Mouse (Mus musculus): ENCODE measurements around the gene Trappc10. TPM values are rescaled to one million over a fixed set of nuclear protein-coding genes. Genes with fewer than 3 reads are reported as not detected.

Trappc10 gene
- polyA plus RNA-seq, 1 experiment from 2014 or later, result 13.3 TPM

DNA sequence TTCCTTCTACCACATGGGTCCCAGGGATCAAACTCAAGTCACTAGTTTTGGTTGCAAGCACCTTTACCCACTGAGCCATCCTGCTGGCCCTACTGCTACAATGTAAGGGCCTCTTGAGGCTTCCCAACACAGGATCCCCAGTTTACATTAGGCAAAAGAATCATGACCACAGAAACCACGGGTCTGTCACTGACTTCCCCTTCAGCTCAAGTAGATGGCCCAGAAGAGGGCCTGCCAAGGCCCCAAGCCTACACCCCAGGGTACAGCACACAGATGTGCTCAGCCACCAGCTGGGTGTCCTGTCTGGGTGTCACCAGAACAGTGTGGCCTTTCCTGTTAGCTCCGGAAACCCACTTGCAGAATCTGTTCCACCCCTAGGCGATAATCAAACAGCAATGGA, 20.3 kb upstream of the Trappc10 start:
- Histone ChIP-seq H3K4me2 (no peak overlapping the region), H3K4me1 (replicated peaks; ENCODE audit: control insufficient read depth, insufficient read depth, low read length) (no peaks in the 10 kb centered on the region), H3K27ac (ENCODE audit: low read depth, low read length) (no peak overlapping the region), H3K27me3 (replicated peaks; ENCODE audit: control insufficient read depth, insufficient read depth, low read length) (no peaks in the 10 kb centered on the region; the same call in 1 of the 2 replicates), H3K9ac (ENCODE audit: low read depth, low read length) (no peak overlapping the region), H3K9me3 (ENCODE audit: control insufficient read depth, low read length) (no peaks in the 10 kb centered on the region), H3K36me3 (ENCODE audit: control insufficient read depth, insufficient read depth, low read length) (no peaks in the 10 kb centered on the region), H3K4me3 (ENCODE audit: low read depth, low read length) (no peak overlapping the region)
- ATAC-seq (replicated peaks; ENCODE audit: low FRiP score) (peak; percentile 54; the same call in 1 of the 2 replicates), DNase-seq (ENCODE audit: low spot score) (no peak)
- WGBS, result 32% methylated on average over 3 of the region's 3 CpGs

DNA sequence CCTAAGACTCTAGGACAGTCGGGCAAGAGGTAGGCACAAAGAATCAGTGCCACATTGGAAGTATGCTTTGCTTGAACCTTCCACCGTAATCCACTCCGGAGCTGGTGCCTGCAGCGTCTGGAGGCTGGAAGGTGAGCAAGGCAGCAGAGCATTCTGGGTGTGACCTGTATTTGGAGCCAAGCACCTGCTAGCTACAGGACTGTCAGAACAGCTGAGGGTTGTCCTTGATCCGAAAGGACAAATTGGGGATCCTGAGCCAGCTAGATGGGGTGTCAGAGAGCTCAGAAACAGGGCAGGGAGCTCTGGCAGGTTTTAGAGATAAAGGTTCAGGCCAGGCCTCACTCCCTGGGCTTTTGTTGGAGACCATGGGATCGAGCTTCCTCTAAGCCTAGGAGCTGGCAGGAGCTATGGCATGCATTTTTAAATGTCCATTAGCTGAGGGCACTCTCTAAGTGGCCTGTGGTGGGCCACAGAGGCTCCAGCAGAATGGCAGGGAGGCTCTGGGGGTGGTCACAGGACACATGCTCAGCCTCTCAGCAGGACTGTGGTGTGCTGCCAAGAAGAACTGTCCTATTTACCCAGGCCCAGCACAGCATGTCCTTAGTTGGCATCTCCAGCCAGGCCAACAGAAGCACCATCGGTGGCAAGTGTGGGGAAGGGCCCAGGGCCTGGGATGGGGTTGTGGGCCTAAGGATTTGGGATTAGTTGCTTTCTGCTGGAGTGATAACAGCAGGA, 16.6 kb upstream of the Trappc10 start:
- ATAC-seq (replicated peaks; ENCODE audit: low FRiP score) (no peak), DNase-seq (ENCODE audit: low spot score) (no peak)
- H3K4me2 ChIP-seq, result no peak overlapping the region
- H3K9me3 ChIP-seq (ENCODE audit: control insufficient read depth, low read length), result no peaks in the 10 kb centered on the region
- no peak overlapping the region for H3K27ac ChIP-seq (ENCODE audit: low read depth, low read length)
- H3K4me1 ChIP-seq (replicated peaks; ENCODE audit: control insufficient read depth, insufficient read depth, low read length), result no peaks in the 10 kb centered on the region
- H3K27me3 ChIP-seq (replicated peaks; ENCODE audit: control insufficient read depth, insufficient read depth, low read length), result peaks cover 3% of the 10 kb centered on the region; the same call in 1 of the 2 replicates
- H3K9ac ChIP-seq (ENCODE audit: low read depth, low read length), result no peak overlapping the region
- no peak overlapping the region for H3K4me3 ChIP-seq (ENCODE audit: low read depth, low read length)
- H3K36me3 ChIP-seq (ENCODE audit: control insufficient read depth, insufficient read depth, low read length), result no peaks in the 10 kb centered on the region
- 64% methylated on average over 7 of the region's 7 CpGs for WGBS

DNA sequence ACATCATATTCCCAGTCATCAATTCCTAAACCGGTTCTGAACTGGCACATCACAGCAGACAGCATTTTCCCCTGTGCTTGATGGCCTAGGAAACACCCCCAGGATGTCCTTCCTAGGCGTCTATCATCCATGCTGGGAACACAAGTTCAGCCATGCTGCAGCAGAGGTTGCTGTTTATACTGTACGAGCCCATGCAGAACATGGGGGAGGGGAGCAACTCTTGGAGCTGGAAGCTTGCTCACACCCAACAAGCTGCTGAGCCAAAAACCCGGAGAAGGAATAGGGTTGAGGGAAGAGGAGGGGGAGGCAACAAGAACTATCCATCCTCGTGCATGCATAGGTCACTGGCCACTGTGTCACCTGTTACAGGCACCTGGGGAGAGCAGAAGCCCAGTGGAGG, 15.9 kb upstream of the Trappc10 start:
- ATAC-seq (replicated peaks; ENCODE audit: low FRiP score) (no peak; the same call in 1 of the 2 replicates), DNase-seq (ENCODE audit: low spot score) (no peak)
- Histone ChIP-seq H3K36me3 (ENCODE audit: control insufficient read depth, insufficient read depth, low read length) (no peaks in the 10 kb centered on the region), H3K27me3 (replicated peaks; ENCODE audit: control insufficient read depth, insufficient read depth, low read length) (peaks cover 3% of the 10 kb centered on the region; the same call in 1 of the 2 replicates), H3K4me1 (replicated peaks; ENCODE audit: control insufficient read depth, insufficient read depth, low read length) (no peaks in the 10 kb centered on the region), H3K27ac (ENCODE audit: low read depth, low read length) (no peak overlapping the region), H3K4me2 (no peak overlapping the region), H3K4me3 (ENCODE audit: low read depth, low read length) (no peak overlapping the region), H3K9me3 (ENCODE audit: control insufficient read depth, low read length) (no peaks in the 10 kb centered on the region), H3K9ac (ENCODE audit: low read depth, low read length) (no peak overlapping the region)
- WGBS, result 22% methylated on average over 5 of the region's 5 CpGs

DNA sequence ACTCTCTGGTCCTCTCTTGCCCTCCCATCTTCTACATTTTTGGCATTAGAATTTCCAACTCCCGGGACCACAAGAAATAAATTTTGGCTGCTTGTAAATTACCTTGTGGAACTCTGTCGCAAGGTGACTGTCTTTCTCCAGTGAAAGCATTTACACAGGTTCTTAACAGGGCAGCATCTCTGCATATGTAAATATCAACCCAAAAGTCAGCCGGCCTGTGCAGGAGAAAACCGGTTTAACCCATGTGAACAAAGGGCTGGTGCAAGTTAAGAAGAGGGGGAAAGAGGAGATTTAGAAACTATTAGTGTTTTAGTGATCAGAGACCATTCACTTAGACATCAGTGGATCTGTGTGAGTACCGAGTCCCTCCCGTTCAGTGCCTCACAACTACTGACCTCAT, 15.3 kb upstream of the Trappc10 start:
- WGBS, result 49% methylated on average over 6 of the region's 6 CpGs
- H3K27me3 ChIP-seq (replicated peaks; ENCODE audit: control insufficient read depth, insufficient read depth, low read length), result peaks cover 3% of the 10 kb centered on the region; the same call in 1 of the 2 replicates
- no peak overlapping the region for H3K27ac ChIP-seq (ENCODE audit: low read depth, low read length)
- H3K36me3 ChIP-seq (ENCODE audit: control insufficient read depth, insufficient read depth, low read length), result no peaks in the 10 kb centered on the region
- DNase-seq (ENCODE audit: low spot score) (no peak), ATAC-seq (replicated peaks; ENCODE audit: low FRiP score) (no peak)
- H3K9me3 ChIP-seq (ENCODE audit: control insufficient read depth, low read length), result no peaks in the 10 kb centered on the region
- H3K9ac ChIP-seq (ENCODE audit: low read depth, low read length), result no peak overlapping the region
- H3K4me3 ChIP-seq (ENCODE audit: low read depth, low read length), result no peak overlapping the region
- H3K4me2 ChIP-seq, result no peak overlapping the region
- H3K4me1 ChIP-seq (replicated peaks; ENCODE audit: control insufficient read depth, insufficient read depth, low read length), result no peaks in the 10 kb centered on the region

DNA sequence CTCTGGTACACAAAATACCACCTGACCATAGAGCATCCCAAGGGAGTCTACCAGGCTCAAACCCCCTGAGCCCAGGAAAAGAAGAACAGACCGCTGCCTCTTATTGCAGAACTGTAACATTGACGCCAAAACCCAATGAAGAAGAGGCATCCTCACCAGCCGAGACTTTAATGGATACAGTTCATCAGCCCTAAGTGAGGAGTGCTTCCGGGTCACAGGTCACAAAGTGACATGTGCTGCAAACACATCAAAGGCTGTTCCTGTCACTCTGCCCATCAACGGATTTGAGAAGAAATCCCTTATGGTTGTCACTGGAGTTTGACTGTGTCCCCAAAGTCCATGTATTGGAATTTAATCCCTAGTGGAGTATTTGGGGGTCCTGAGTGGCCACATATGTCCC, 14.8 kb upstream of the Trappc10 start:
- Histone ChIP-seq H3K27me3 (replicated peaks; ENCODE audit: control insufficient read depth, insufficient read depth, low read length) (peaks cover 3% of the 10 kb centered on the region; the same call in 1 of the 2 replicates), H3K36me3 (ENCODE audit: control insufficient read depth, insufficient read depth, low read length) (no peaks in the 10 kb centered on the region), H3K4me3 (ENCODE audit: low read depth, low read length) (no peak overlapping the region), H3K27ac (ENCODE audit: low read depth, low read length) (no peak overlapping the region), H3K4me1 (replicated peaks; ENCODE audit: control insufficient read depth, insufficient read depth, low read length) (no peaks in the 10 kb centered on the region), H3K9ac (ENCODE audit: low read depth, low read length) (no peak overlapping the region), H3K9me3 (ENCODE audit: control insufficient read depth, low read length) (no peaks in the 10 kb centered on the region), H3K4me2 (no peak overlapping the region)
- 70% methylated on average over 5 of the region's 5 CpGs for WGBS
- no peak for ATAC-seq (replicated peaks; ENCODE audit: low FRiP score)
- no peak for DNase-seq (ENCODE audit: low spot score)

DNA sequence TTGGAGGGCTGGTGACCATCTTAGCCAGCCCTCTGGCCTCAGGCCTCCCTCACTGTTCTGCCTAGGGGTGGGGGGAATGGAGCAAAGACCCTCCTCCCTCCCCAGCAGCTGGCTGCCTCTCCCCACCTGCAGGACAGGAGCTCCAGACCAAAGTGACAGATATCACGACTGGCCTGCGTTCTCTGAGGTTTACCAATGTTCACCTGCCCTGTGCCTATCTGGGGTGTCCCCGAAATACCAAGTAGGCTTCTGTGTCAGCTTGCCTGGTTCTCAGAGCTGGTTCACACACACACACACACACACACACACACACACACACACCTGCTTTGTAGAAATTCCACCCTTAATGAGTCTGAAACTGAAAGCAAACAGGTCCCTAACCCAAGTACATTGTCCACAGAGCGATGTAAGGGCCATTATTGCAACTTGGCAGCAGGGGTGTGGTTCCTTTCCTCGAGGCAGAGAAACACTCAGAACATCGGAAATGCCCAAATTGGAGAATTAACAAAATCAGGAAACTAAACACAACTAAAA, 13.8 kb upstream of the Trappc10 start:
- ATAC-seq (replicated peaks; ENCODE audit: low FRiP score), result no peak

DNA sequence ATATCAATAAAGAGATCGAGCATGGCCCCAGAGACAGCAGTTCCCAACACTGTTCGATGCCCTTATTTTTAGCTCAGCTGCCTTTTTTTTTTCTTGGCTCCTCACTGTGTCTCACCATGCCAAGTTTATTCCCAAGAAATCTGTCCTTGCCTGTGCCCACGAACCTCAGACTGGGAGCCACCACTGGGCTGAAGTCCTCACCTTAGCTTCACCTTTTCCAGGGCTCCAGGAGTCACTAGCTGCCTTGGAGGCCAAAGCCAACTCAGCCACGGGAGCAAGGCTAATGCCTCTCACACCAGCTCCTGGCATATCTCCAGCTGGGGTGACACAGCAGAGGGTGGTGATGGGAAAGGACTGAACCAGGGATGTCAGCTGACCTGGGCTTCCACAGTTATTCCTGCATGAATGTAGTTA, 11.2 kb upstream of the Trappc10 start:
- H3K27ac ChIP-seq (ENCODE audit: low read depth, low read length), result no peak overlapping the region

More for the DNA sequence above, 13.8 kb upstream of the Trappc10 start:
- no peak for DNase-seq (ENCODE audit: low spot score)
- H3K9me3 ChIP-seq (ENCODE audit: control insufficient read depth, low read length), result no peaks in the 10 kb centered on the region
- peaks cover 3% of the 10 kb centered on the region; the same call in 1 of the 2 replicates for H3K27me3 ChIP-seq (replicated peaks; ENCODE audit: control insufficient read depth, insufficient read depth, low read length)
- H3K27ac ChIP-seq (ENCODE audit: low read depth, low read length), result no peak overlapping the region
- H3K36me3 ChIP-seq (ENCODE audit: control insufficient read depth, insufficient read depth, low read length), result no peaks in the 10 kb centered on the region
- no peak overlapping the region for H3K4me3 ChIP-seq (ENCODE audit: low read depth, low read length)
- H3K9ac ChIP-seq (ENCODE audit: low read depth, low read length), result no peak overlapping the region
- no peaks in the 10 kb centered on the region for H3K4me1 ChIP-seq (replicated peaks; ENCODE audit: control insufficient read depth, insufficient read depth, low read length)
- 60% methylated on average over 6 of the region's 6 CpGs for WGBS
- no peak overlapping the region for H3K4me2 ChIP-seq

DNA sequence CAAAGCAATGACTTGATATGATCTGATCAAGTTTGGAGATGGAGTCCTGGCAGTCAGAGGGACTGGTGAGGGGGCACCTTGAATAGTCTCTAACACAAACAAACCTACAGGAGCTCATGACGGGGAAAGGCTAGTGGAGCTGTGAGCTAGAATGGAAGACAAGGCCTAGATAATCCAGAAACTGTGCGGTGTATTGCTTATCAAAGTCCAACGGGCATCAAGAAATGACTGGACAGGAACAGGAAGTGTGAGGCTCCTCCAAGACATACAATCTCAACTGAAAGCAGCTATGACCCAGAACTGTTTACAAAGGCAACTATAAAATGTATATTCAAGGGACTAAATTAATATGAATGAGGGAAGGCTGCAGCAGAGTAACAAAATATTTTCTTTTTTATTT, 2.8 kb upstream of the Trappc10 start:
- no peak for ATAC-seq (replicated peaks; ENCODE audit: low FRiP score)
- H3K9ac ChIP-seq (ENCODE audit: low read depth, low read length), result no peak overlapping the region
- WGBS, result 32% methylated on average over 3 of the region's 3 CpGs
- H3K9me3 ChIP-seq (ENCODE audit: control insufficient read depth, low read length), result no peaks in the 10 kb centered on the region
- no peak for DNase-seq (ENCODE audit: low spot score)
- H3K27ac ChIP-seq (ENCODE audit: low read depth, low read length), result 0 out of 2 replicates have a peak overlapping the region, but pooled peaks have one; percentile 16
- no peak overlapping the region for H3K4me2 ChIP-seq
- H3K4me1 ChIP-seq (replicated peaks; ENCODE audit: control insufficient read depth, insufficient read depth, low read length), result peaks cover 6% of the 10 kb centered on the region
- H3K36me3 ChIP-seq (ENCODE audit: control insufficient read depth, insufficient read depth, low read length), result no peaks in the 10 kb centered on the region
- no peaks in the 10 kb centered on the region for H3K27me3 ChIP-seq (replicated peaks; ENCODE audit: control insufficient read depth, insufficient read depth, low read length)
- H3K4me3 ChIP-seq (ENCODE audit: low read depth, low read length), result no peak overlapping the region

More for the DNA sequence above, 11.2 kb upstream of the Trappc10 start:
- H3K27me3 ChIP-seq (replicated peaks; ENCODE audit: control insufficient read depth, insufficient read depth, low read length), result peaks cover 3% of the 10 kb centered on the region; the same call in 1 of the 2 replicates
- no peak for ATAC-seq (replicated peaks; ENCODE audit: low FRiP score)
- H3K36me3 ChIP-seq (ENCODE audit: control insufficient read depth, insufficient read depth, low read length), result no peaks in the 10 kb centered on the region
- no peak overlapping the region for H3K4me2 ChIP-seq
- H3K4me3 ChIP-seq (ENCODE audit: low read depth, low read length), result no peak overlapping the region
- H3K4me1 ChIP-seq (replicated peaks; ENCODE audit: control insufficient read depth, insufficient read depth, low read length), result no peaks in the 10 kb centered on the region
- no peak overlapping the region for H3K9ac ChIP-seq (ENCODE audit: low read depth, low read length)
- no peak for DNase-seq (ENCODE audit: low spot score)
- 67% methylated on average over 4 of the region's 4 CpGs for WGBS
- H3K9me3 ChIP-seq (ENCODE audit: control insufficient read depth, low read length), result no peaks in the 10 kb centered on the region

DNA sequence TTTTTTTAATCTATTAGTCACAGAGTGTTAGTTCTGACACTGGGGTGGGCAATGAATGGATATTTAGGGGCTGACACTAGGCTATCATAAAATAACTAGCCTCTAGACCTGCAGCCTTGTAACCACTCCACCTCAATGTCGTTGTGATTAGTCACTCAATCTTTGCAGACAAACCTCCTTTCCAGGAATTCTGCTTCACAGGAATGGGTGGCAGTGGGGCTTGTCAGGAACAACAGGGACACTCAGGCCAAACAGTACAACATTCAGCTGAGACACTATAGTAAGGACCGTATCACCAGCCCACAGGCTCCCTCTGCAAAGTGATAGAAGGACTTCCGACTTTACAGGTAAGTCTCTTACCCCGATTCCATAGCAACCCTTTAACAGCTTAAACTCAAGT, 2.3 kb upstream of the Trappc10 start:
- WGBS, result 66% methylated on average over 4 of the region's 4 CpGs
- no peaks in the 10 kb centered on the region for H3K9me3 ChIP-seq (ENCODE audit: control insufficient read depth, low read length)
- no peaks in the 10 kb centered on the region for H3K27me3 ChIP-seq (replicated peaks; ENCODE audit: control insufficient read depth, insufficient read depth, low read length)
- H3K4me2 ChIP-seq, result no peak overlapping the region
- H3K4me3 ChIP-seq (ENCODE audit: low read depth, low read length), result no peak overlapping the region
- peaks cover 6% of the 10 kb centered on the region for H3K4me1 ChIP-seq (replicated peaks; ENCODE audit: control insufficient read depth, insufficient read depth, low read length)
- no peaks in the 10 kb centered on the region for H3K36me3 ChIP-seq (ENCODE audit: control insufficient read depth, insufficient read depth, low read length)
- DNase-seq (ENCODE audit: low spot score), result no peak
- no peak for ATAC-seq (replicated peaks; ENCODE audit: low FRiP score)
- no peak overlapping the region for H3K9ac ChIP-seq (ENCODE audit: low read depth, low read length)
- no peak overlapping the region for H3K27ac ChIP-seq (ENCODE audit: low read depth, low read length)

Measured in liver, embryonic 11.5 days (tissue).